Mouse (Mus musculus): ENCODE results near the gene Kcnk13.

- no peak for TF ChIP-seq CTCF (conservative IDR thresholded peaks at IDR 0.05; ENCODE audit: low read length)
- no peak for TF ChIP-seq NANOG (IDR thresholded peaks at IDR 0.05; ENCODE audit: borderline replicate concordance, low read length)
- TF ChIP-seq POU5F1 (IDR thresholded peaks at IDR 0.05; ENCODE audit: borderline replicate concordance, low read length): no peak
These were observed 30.7 kb upstream of the Kcnk13 start for GRCm38 (mm10) chr12:99933630-99934029.

Measured in E14TG2a.4 (cell line).